Mouse (Mus musculus) limb, embryonic 14.5 days (tissue): ENCODE results near the gene Arhgap11a. TPM values are rescaled to one million over a fixed set of nuclear protein-coding genes. Genes with fewer than 3 reads are reported as not detected.

Experiments
- ATAC-seq: fragments of 200-750 bp; cut with Nextera tagmentation; 2 replicates; pipeline ENCODE4 v1.8.0; 2017; ENCODE audit warnings: low read depth, moderate number of reproducible peaks, moderate TSS enrichment; ENCODE audit not compliant: low FRiP score
- DNase-seq: peaks from one replicate; pipeline ENCODE4 v3.0.0-alpha.2; 2015; ENCODE audit warnings: low spot score
- H3K27ac ChIP-seq: fragments of 300-500 bp; sonication (generic); replicated peaks from 2 replicates; pipeline ENCODE4 v1.5.1; 2014; ENCODE audit warnings: low read depth, mild to moderate bottlenecking, low read length, moderate library complexity, mixed read lengths
- H3K27me3 ChIP-seq: fragments of 300-500 bp; sonication (generic); 2 replicates; pipeline ENCODE4 v1.6.1; 2014; ENCODE audit warnings: low read length, mixed read lengths; ENCODE audit not compliant: control insufficient read depth, insufficient read depth
- H3K36me3 ChIP-seq: fragments of 300-500 bp; sonication (generic); 2 replicates; pipeline ENCODE4 v1.6.1; 2014; ENCODE audit warnings: mild to moderate bottlenecking, low read length, moderate library complexity, mixed read lengths; ENCODE audit not compliant: control insufficient read depth, insufficient read depth
- H3K4me1 ChIP-seq: fragments of 300-500 bp; sonication (generic); 2 replicates; pipeline ENCODE4 v1.6.1; 2014; ENCODE audit warnings: antibody characterized with exemption, low read length, mixed read lengths; ENCODE audit not compliant: control insufficient read depth, insufficient read depth
- H3K4me2 ChIP-seq: fragments of 300-500 bp; sonication (generic); replicated peaks from 2 replicates; pipeline ENCODE4 v1.6.1; 2014; ENCODE audit warnings: low read depth, mild to moderate bottlenecking, low read length, moderate library complexity; ENCODE audit not compliant: severe bottlenecking
- H3K4me3 ChIP-seq: fragments of 300-500 bp; sonication (generic); replicated peaks from 2 replicates; pipeline ENCODE4 v1.5.1; 2014; ENCODE audit warnings: low read length
- H3K9ac ChIP-seq: fragments of 300-500 bp; sonication (generic); 2 replicates; pipeline ENCODE4 v1.6.1; 2014; ENCODE audit warnings: mild to moderate bottlenecking, low read depth, low read length, moderate library complexity; ENCODE audit not compliant: severe bottlenecking
- H3K9me3 ChIP-seq: fragments of 300-500 bp; sonication (generic); 2 replicates; pipeline ENCODE4 v1.6.1; 2016; ENCODE audit warnings: low read length; ENCODE audit not compliant: control insufficient read depth
- POLR2A ChIP-seq: fragments of 200-500 bp; IDR thresholded peaks from 2 replicates; pipeline ENCODE4 v1.8.0; 2012; ENCODE audit warnings: inconsistent platforms, mild to moderate bottlenecking, moderate library complexity, borderline replicate concordance; ENCODE audit not compliant: insufficient read depth, insufficient read length; ENCODE audit errors: extremely low read depth
- WGBS: fragments of 180-500 bp; shearing (Covaris S2); extraction: QIAGEN DNeasy Blood & Tissue Kit; methylation state at CpG from one replicate; pipeline ENCODE4 v1.1.7; 2014; 5-methylcytosine and 5-hydroxymethylcytosine counted together
- polyA plus RNA-seq, 2 experiments: library from polyadenylated mRNA; depleted of rRNA in 1 of 2; stranded (reverse) in 1 of 2; unstranded in 1 of 2; fragments of >200 nt; fragmentation: Nextera tagmentation in 1 of 2; extraction: Ambion mirVana in 1 of 2; gene quantifications; 2 replicates each; pipeline versions ENCODE4 v1.2.1 to v1.2.3; 2012 to 2014

The Arhgap11a gene
- polyA plus RNA-seq (2012; rRNA removed) (17.0 and 23.5 TPM in 2 replicates), polyA plus RNA-seq (2014; fragmentation: Nextera tagmentation; extraction: Ambion mirVana) (4.2 and 4.6 TPM in 2 replicates)

GRCm38 (mm10) chr2:113848245-113849121 lies at the start of gene Arhgap11a:
Gene Arhgap11a, minus strand, starts transcription at chr2:113848661.
- no peaks in the 10 kb centered on the region for H3K27me3 ChIP-seq
- peak within 1 kb of the TSS; percentile 67 for H3K27ac ChIP-seq
- H3K9me3 ChIP-seq, result no peaks in the 10 kb centered on the region
- DNase-seq (peak; percentile 100), ATAC-seq (peak; percentile 97)
- H3K4me3 ChIP-seq, result peak within 1 kb of the TSS; percentile 62
- H3K4me2 ChIP-seq, result peak within 1 kb of the TSS; percentile 79
- TF ChIP-seq POLR2A, result peak; percentile 71; the same call in 1 of the 2 replicates
- peaks cover 16% of the 10 kb centered on the region for H3K4me1 ChIP-seq
- H3K36me3 ChIP-seq, result peaks cover 5% of the 10 kb centered on the region
- H3K9ac ChIP-seq, result peak within 1 kb of the TSS; percentile 63
- WGBS, result under 1% methylated on average over 48 of the region's 48 CpGs

- H3K9ac ChIP-seq, result no peak overlapping the region
- no peaks in the 10 kb centered on the region for H3K36me3 ChIP-seq
- 78% methylated on average over 10 of the region's 12 CpGs for WGBS
- ATAC-seq (no peak), DNase-seq (no peak)
- no peaks in the 10 kb centered on the region for H3K4me1 ChIP-seq
- TF ChIP-seq POLR2A, result no peak
- no peak overlapping the region for H3K4me2 ChIP-seq
- no peak overlapping the region for H3K27ac ChIP-seq
- no peaks in the 10 kb centered on the region for H3K9me3 ChIP-seq
- H3K4me3 ChIP-seq, result no peak overlapping the region
- no peaks in the 10 kb centered on the region for H3K27me3 ChIP-seq
These were observed 45.1 kb upstream of the Arhgap11a start for GRCm38 (mm10) chr2:113893385-113894122.

GRCm38 (mm10) chr2:113887166-113887565 lies 38.7 kb upstream of the Arhgap11a start:
- no peak for TF ChIP-seq POLR2A
- H3K4me1 ChIP-seq, result no peaks in the 10 kb centered on the region
- no peak overlapping the region for H3K4me3 ChIP-seq
- no peak overlapping the region for H3K27ac ChIP-seq
- WGBS, result 75% methylated on average over 4 of the region's 4 CpGs
- H3K27me3 ChIP-seq, result no peaks in the 10 kb centered on the region
- ATAC-seq, result no peak
- H3K36me3 ChIP-seq, result no peaks in the 10 kb centered on the region
- no peak for DNase-seq
- no peak overlapping the region for H3K4me2 ChIP-seq
- H3K9ac ChIP-seq, result no peak overlapping the region
- H3K9me3 ChIP-seq, result no peaks in the 10 kb centered on the region

- ATAC-seq (no peak), DNase-seq (no peak)
- TF ChIP-seq POLR2A, result no peak
- Histone ChIP-seq H3K36me3 (no peaks in the 10 kb centered on the region), H3K9me3 (no peaks in the 10 kb centered on the region), H3K4me1 (no peaks in the 10 kb centered on the region), H3K9ac (no peak overlapping the region), H3K4me2 (no peak overlapping the region), H3K27me3 (no peaks in the 10 kb centered on the region), H3K27ac (no peak overlapping the region), H3K4me3 (no peak overlapping the region)
- WGBS, result 67% methylated on average over 1 of the region's 1 CpGs
These were observed 37.6 kb upstream of the Arhgap11a start for GRCm38 (mm10) chr2:113886061-113886460.

- H3K36me3 ChIP-seq, result no peaks in the 10 kb centered on the region
- no peak overlapping the region for H3K27ac ChIP-seq
- H3K9me3 ChIP-seq, result no peaks in the 10 kb centered on the region
- no peak overlapping the region for H3K4me3 ChIP-seq
- WGBS, result 81% methylated on average over 1 of the region's 1 CpGs
- TF ChIP-seq POLR2A, result no peak
- H3K9ac ChIP-seq, result no peak overlapping the region
- H3K4me2 ChIP-seq, result no peak overlapping the region
- ATAC-seq (no peak), DNase-seq (no peak)
- H3K27me3 ChIP-seq, result no peaks in the 10 kb centered on the region
- no peaks in the 10 kb centered on the region for H3K4me1 ChIP-seq
These were observed 21.7 kb upstream of the Arhgap11a start for GRCm38 (mm10) chr2:113870115-113870514.
